Mouse (Mus musculus) megakaryocyte progenitor cell, adult 5-6 weeks (primary cell): Measurements from ENCODE around the gene Fkrp. TPM values are rescaled to one million over a fixed set of nuclear protein-coding genes. Genes with fewer than 3 reads are reported as not detected.

Experiments
- ATAC-seq: replicated peaks from 2 replicates; pipeline ENCODE4 v1.8.0; 2016; ENCODE audit warnings: mild to moderate bottlenecking, moderate TSS enrichment, inconsistent platforms; ENCODE audit not compliant: poor library complexity
- total RNA-seq, 2 experiments: library from RNA; stranded (forward) in 1 of 2; stranded (reverse) in 1 of 2; fragments of 157-497, 149-512 nt in 1 of 2; fragments of 200-1000 nt in 1 of 2; gene quantifications; 2 replicates each; pipeline versions ENCODE4 v1.2.3 to v1.2.4; 2015 to 2017

The Fkrp gene
- total RNA-seq, 2 experiments from 2014 or later, result 9.8 to 11.5 TPM

- ATAC-seq, result no peak
Measured at GRCm38 (mm10) chr7:16837916-16838803, 21.6 kb upstream of the Fkrp start.

GRCm38 (mm10) chr7:16830449-16830848, 13.9 kb upstream of the Fkrp start:
- ATAC-seq, result no peak

GRCm38 (mm10) chr7:16827274-16827673, 10.7 kb upstream of the Fkrp start:
- ATAC-seq, result peak; percentile 66

GRCm38 (mm10) chr7:16826571-16826970, 10.0 kb upstream of the Fkrp start:
- no peak for ATAC-seq

- peak; percentile 82 for ATAC-seq
Measured at GRCm38 (mm10) chr7:16825785-16826184, 9.3 kb upstream of the Fkrp start.

GRCm38 (mm10) chr7:16823734-16824133, 7.2 kb upstream of the Fkrp start:
- ATAC-seq, result no peak

- ATAC-seq, result no peak
Measured at GRCm38 (mm10) chr7:16821669-16822101, 5.2 kb upstream of the Fkrp start.

- no peak for ATAC-seq
Measured at GRCm38 (mm10) chr7:16821091-16821490, 4.6 kb upstream of the Fkrp start.

GRCm38 (mm10) chr7:16820271-16820763, 3.8 kb upstream of the Fkrp start:
- peak; percentile 47 for ATAC-seq

- ATAC-seq, result peak; percentile 66
Measured at GRCm38 (mm10) chr7:16819794-16820193, 3.3 kb upstream of the Fkrp start.

- ATAC-seq, result no peak
Measured at GRCm38 (mm10) chr7:16817693-16818092, 1.2 kb upstream of the Fkrp start.

- ATAC-seq, result peak; percentile 47
Measured at GRCm38 (mm10) chr7:16816078-16816474, 456 bp downstream of the Fkrp start.

- ATAC-seq, result no peak
Measured at GRCm38 (mm10) chr7:16815351-16815941, 1.1 kb downstream of the Fkrp start, which contains the start of gene Strn4. Gene Strn4 (plus strand): TSS chr7:16815889.

- no peak for ATAC-seq
Measured at GRCm38 (mm10) chr7:16812505-16812904, 4.0 kb downstream of the Fkrp start.

GRCm38 (mm10) chr7:16811649-16812070, 4.9 kb downstream of the Fkrp start:
- no peak for ATAC-seq

- no peak for ATAC-seq
Measured at GRCm38 (mm10) chr7:16810920-16811648, 5.4 kb downstream of the Fkrp start.

- no peak for ATAC-seq
Measured at GRCm38 (mm10) chr7:16810399-16810919, 6.1 kb downstream of the Fkrp start.

GRCm38 (mm10) chr7:16809739-16810138, 6.8 kb downstream of the Fkrp start:
- ATAC-seq, result peak; percentile 82

- ATAC-seq, result no peak
Measured at GRCm38 (mm10) chr7:16808647-16809046, 7.9 kb downstream of the Fkrp start.

GRCm38 (mm10) chr7:16807936-16808335, 8.6 kb downstream of the Fkrp start:
- peak; percentile 43; the same call in 1 of the 2 replicates for ATAC-seq
